Mouse (Mus musculus) fibroblast of lung, adult 2 months (primary cell): ENCODE results near the gene Gosr2.

Source experiments
- DNase-seq: peaks from one replicate; pipeline ENCODE4 v3.0.0-alpha.2; 2011; ENCODE audit warnings: low read depth

Gosr2 gene

GRCm38 (mm10) chr11:103697565-103698176 lies at the start of gene Gosr2:
Gene Gosr2, minus strand, starts transcription at chr11:103697898.
- DNase-seq, result peak; percentile 80

GRCm38 (mm10) chr11:103735046-103735781 lies 37.5 kb upstream of the Gosr2 start:
- no peak for DNase-seq

GRCm38 (mm10) chr11:103734411-103735045 lies 36.8 kb upstream of the Gosr2 start:
- no peak for DNase-seq

- no peak for DNase-seq
Observed at GRCm38 (mm10) chr11:103733961-103734360, 36.3 kb upstream of the Gosr2 start.

GRCm38 (mm10) chr11:103733069-103733468 lies 35.4 kb upstream of the Gosr2 start:
- DNase-seq, result no peak

GRCm38 (mm10) chr11:103732306-103732705 lies 34.6 kb upstream of the Gosr2 start:
- DNase-seq, result no peak

GRCm38 (mm10) chr11:103731594-103731993 lies 33.9 kb upstream of the Gosr2 start:
- DNase-seq, result no peak

- no peak for DNase-seq
Observed at GRCm38 (mm10) chr11:103729282-103729985, 31.7 kb upstream of the Gosr2 start.

- no peak for DNase-seq
Observed at GRCm38 (mm10) chr11:103724331-103724771, 26.7 kb upstream of the Gosr2 start.

- DNase-seq, result no peak
Observed at GRCm38 (mm10) chr11:103722040-103722481, 24.4 kb upstream of the Gosr2 start.

- no peak for DNase-seq
Observed at GRCm38 (mm10) chr11:103721468-103722039, 23.9 kb upstream of the Gosr2 start.

GRCm38 (mm10) chr11:103719436-103719835 lies 21.7 kb upstream of the Gosr2 start:
- no peak for DNase-seq

GRCm38 (mm10) chr11:103716971-103717370 lies 19.3 kb upstream of the Gosr2 start:
- DNase-seq, result no peak

GRCm38 (mm10) chr11:103714074-103714473 lies 16.4 kb upstream of the Gosr2 start:
- DNase-seq, result no peak

GRCm38 (mm10) chr11:103711851-103712587 lies 14.3 kb upstream of the Gosr2 start:
- no peak for DNase-seq

- DNase-seq, result no peak
Observed at GRCm38 (mm10) chr11:103709982-103710381, 12.3 kb upstream of the Gosr2 start.

GRCm38 (mm10) chr11:103707005-103707404 lies 9.3 kb upstream of the Gosr2 start:
- no peak for DNase-seq

GRCm38 (mm10) chr11:103698226-103698625 lies 528 bp upstream of the Gosr2 start:
- no peak for DNase-seq

- DNase-seq, result no peak
Observed at GRCm38 (mm10) chr11:103696851-103697564, 690 bp downstream of the Gosr2 start.

- no peak for DNase-seq
Observed at GRCm38 (mm10) chr11:103693241-103693640, 4.5 kb downstream of the Gosr2 start.

- no peak for DNase-seq
Observed at GRCm38 (mm10) chr11:103691036-103691435, 6.7 kb downstream of the Gosr2 start.
